Mouse (Mus musculus) stomach, embryonic 14.5 days (tissue): ENCODE data around the gene Atxn7l3b. TPM values are rescaled to one million over a fixed set of nuclear protein-coding genes. Genes with fewer than 3 reads are reported as not detected.

Experiments
- ATAC-seq: fragments of 200-750 bp; cut with Nextera tagmentation; 2 replicates; pipeline ENCODE4 v1.8.0; 2017; ENCODE audit warnings: low read depth, moderate TSS enrichment; ENCODE audit not compliant: insufficient number of reproducible peaks, insufficient read depth, low FRiP score
- H3K27ac ChIP-seq: fragments of 300-500 bp; sonication (generic); 2 replicates; pipeline ENCODE4 v1.5.1; 2014; ENCODE audit warnings: mild to moderate bottlenecking, low read length, moderate library complexity, mixed read lengths
- H3K27me3 ChIP-seq: fragments of 300-500 bp; sonication (generic); 2 replicates; pipeline ENCODE4 v1.6.1; 2014; ENCODE audit warnings: low read length, control low read depth, mixed read lengths; ENCODE audit not compliant: control insufficient read depth, insufficient read depth
- H3K36me3 ChIP-seq: fragments of 300-500 bp; sonication (generic); 2 replicates; pipeline ENCODE4 v1.6.1; 2014; ENCODE audit warnings: mild to moderate bottlenecking, control low read depth, low read length, moderate library complexity, mixed read lengths; ENCODE audit not compliant: control insufficient read depth, insufficient read depth
- H3K4me1 ChIP-seq: fragments of 300-500 bp; sonication (generic); 2 replicates; pipeline ENCODE4 v1.6.1; 2014; ENCODE audit warnings: low read length, control low read depth, mixed read lengths; ENCODE audit not compliant: control insufficient read depth, insufficient read depth
- H3K4me2 ChIP-seq: fragments of 300-500 bp; sonication (generic); replicated peaks from 2 replicates; pipeline ENCODE4 v1.6.1; 2014; ENCODE audit warnings: low read depth, low read length, control low read depth
- H3K4me3 ChIP-seq: fragments of 300-500 bp; sonication (generic); 2 replicates; pipeline ENCODE4 v1.5.1; 2014; ENCODE audit warnings: low read depth, low read length, control low read depth
- H3K9ac ChIP-seq: fragments of 300-500 bp; sonication (generic); replicated peaks from 2 replicates; pipeline ENCODE4 v1.6.1; 2014; ENCODE audit warnings: low read depth, mild to moderate bottlenecking, control low read depth, low read length, moderate library complexity, mixed read lengths
- H3K9me3 ChIP-seq: fragments of 300-500 bp; sonication (generic); 2 replicates; pipeline ENCODE4 v1.6.1; 2016; ENCODE audit warnings: low read depth, low read length, control low read depth; ENCODE audit not compliant: control insufficient read depth
- WGBS: fragments of 180-500 bp; shearing (Covaris S2); extraction: QIAGEN DNeasy Blood & Tissue Kit; methylation state at CpG from one replicate; pipeline ENCODE4 v1.1.7; 2014; 5-methylcytosine and 5-hydroxymethylcytosine counted together
- polyA plus RNA-seq: library from polyadenylated mRNA; unstranded; fragments of >200 nt; fragmentation: Nextera tagmentation; extraction: Ambion mirVana; gene quantifications from 2 replicates; pipeline ENCODE4 v1.2.1, GENCODE M21; 2014

The Atxn7l3b gene
- polyA plus RNA-seq, 1 experiment from 2014 or later: 173 TPM

GRCm38 (mm10) chr10:112929222-112929615 is 418 bp upstream of the Atxn7l3b start:
- Histone ChIP-seq H3K36me3 (peaks cover 26% of the 10 kb centered on the region), H3K27me3 (no peaks in the 10 kb centered on the region), H3K9me3 (no peaks in the 10 kb centered on the region), H3K9ac (peak overlapping the region; percentile 83), H3K27ac (peak overlapping the region; percentile 91; the same call in 1 of the 2 replicates), H3K4me2 (peak overlapping the region; percentile 74), H3K4me1 (peaks cover 16% of the 10 kb centered on the region; the same call in 1 of the 2 replicates), H3K4me3 (peak overlapping the region; percentile 73)
- 21% methylated on average over 9 of the region's 9 CpGs for WGBS
- no peak for ATAC-seq

GRCm38 (mm10) chr10:112926961-112927360 is 1.8 kb downstream of the Atxn7l3b start:
- H3K4me3 ChIP-seq: peak overlapping the region; percentile 73; the same call in 1 of the 2 replicates
- H3K9me3 ChIP-seq: no peaks in the 10 kb centered on the region
- peaks cover 16% of the 10 kb centered on the region; the same call in 1 of the 2 replicates for H3K4me1 ChIP-seq
- H3K27ac ChIP-seq: no peak overlapping the region
- H3K27me3 ChIP-seq: no peaks in the 10 kb centered on the region
- peak overlapping the region; percentile 74 for H3K4me2 ChIP-seq
- no peak for ATAC-seq
- no peak overlapping the region for H3K9ac ChIP-seq
- peaks cover 26% of the 10 kb centered on the region for H3K36me3 ChIP-seq

GRCm38 (mm10) chr10:112926271-112926670 is 2.5 kb downstream of the Atxn7l3b start:
- H3K4me2 ChIP-seq: peak overlapping the region; percentile 29; the same call in 1 of the 2 replicates
- 88% methylated on average over 2 of the region's 2 CpGs for WGBS
- no peak for ATAC-seq
- peaks cover 16% of the 10 kb centered on the region; the same call in 1 of the 2 replicates for H3K4me1 ChIP-seq
- peak overlapping the region; percentile 5; the same call in 1 of the 2 replicates for H3K4me3 ChIP-seq
- H3K9ac ChIP-seq: no peak overlapping the region
- H3K36me3 ChIP-seq: peaks cover 26% of the 10 kb centered on the region
- H3K27me3 ChIP-seq: no peaks in the 10 kb centered on the region
- no peak overlapping the region for H3K27ac ChIP-seq
- H3K9me3 ChIP-seq: no peaks in the 10 kb centered on the region

- Histone ChIP-seq H3K4me1 (peaks cover 7% of the 10 kb centered on the region; the same call in 1 of the 2 replicates), H3K27ac (peak overlapping the region; percentile 77; the same call in 1 of the 2 replicates), H3K9ac (no peak overlapping the region), H3K9me3 (no peaks in the 10 kb centered on the region), H3K4me2 (no peak overlapping the region), H3K27me3 (no peaks in the 10 kb centered on the region), H3K36me3 (no peaks in the 10 kb centered on the region), H3K4me3 (no peak overlapping the region)
- WGBS: 29% methylated on average over 5 of the region's 5 CpGs
- ATAC-seq: peak; percentile 78; the same call in 1 of the 2 replicates
Observed at GRCm38 (mm10) chr10:112916575-112917190, 12.1 kb downstream of the Atxn7l3b start.

GRCm38 (mm10) chr10:112900243-112900642 is 28.6 kb downstream of the Atxn7l3b start:
- no peak overlapping the region for H3K4me2 ChIP-seq
- no peaks in the 10 kb centered on the region for H3K36me3 ChIP-seq
- no peaks in the 10 kb centered on the region for H3K4me1 ChIP-seq
- no peak overlapping the region for H3K27ac ChIP-seq
- no peak overlapping the region for H3K4me3 ChIP-seq
- ATAC-seq: no peak
- WGBS: 94% methylated on average over 7 of the region's 7 CpGs
- H3K9ac ChIP-seq: no peak overlapping the region
- H3K9me3 ChIP-seq: no peaks in the 10 kb centered on the region
- H3K27me3 ChIP-seq: no peaks in the 10 kb centered on the region

GRCm38 (mm10) chr10:112899796-112900195 is 29.0 kb downstream of the Atxn7l3b start:
- Histone ChIP-seq H3K9ac (no peak overlapping the region), H3K4me2 (no peak overlapping the region), H3K4me3 (no peak overlapping the region), H3K27ac (no peak overlapping the region), H3K36me3 (no peaks in the 10 kb centered on the region), H3K4me1 (no peaks in the 10 kb centered on the region), H3K27me3 (no peaks in the 10 kb centered on the region), H3K9me3 (no peaks in the 10 kb centered on the region)
- no peak for ATAC-seq
- WGBS: 73% methylated on average over 3 of the region's 3 CpGs

GRCm38 (mm10) chr10:112896636-112897035 is 32.2 kb downstream of the Atxn7l3b start:
- no peaks in the 10 kb centered on the region for H3K27me3 ChIP-seq
- H3K27ac ChIP-seq: no peak overlapping the region
- H3K9ac ChIP-seq: no peak overlapping the region
- no peaks in the 10 kb centered on the region for H3K36me3 ChIP-seq
- H3K9me3 ChIP-seq: no peaks in the 10 kb centered on the region
- H3K4me3 ChIP-seq: no peak overlapping the region
- ATAC-seq: no peak
- WGBS: 58% methylated on average over 4 of the region's 4 CpGs
- no peak overlapping the region for H3K4me2 ChIP-seq
- no peaks in the 10 kb centered on the region for H3K4me1 ChIP-seq

GRCm38 (mm10) chr10:112893622-112894252 is 35.1 kb downstream of the Atxn7l3b start:
- H3K4me1 ChIP-seq: no peaks in the 10 kb centered on the region
- H3K27ac ChIP-seq: no peak overlapping the region
- no peak overlapping the region for H3K9ac ChIP-seq
- H3K4me3 ChIP-seq: no peak overlapping the region
- H3K4me2 ChIP-seq: no peak overlapping the region
- no peaks in the 10 kb centered on the region for H3K36me3 ChIP-seq
- no peak for ATAC-seq
- 79% methylated on average over 10 of the region's 10 CpGs for WGBS
- H3K27me3 ChIP-seq: no peaks in the 10 kb centered on the region
- no peaks in the 10 kb centered on the region for H3K9me3 ChIP-seq
